Mouse (Mus musculus) monocyte, adult 2 months (primary cell): ENCODE results near the gene Tifab.
"Not testable (repeated sequence)": the region's sequence is repeated elsewhere in the genome, so short reads cannot be mapped to it uniquely, and the experiment has no call there.

Experiments
- DNase-seq, 2 experiments: peaks; one replicate each; pipeline ENCODE4 v3.0.0; 2022; ENCODE audit warnings: low spot score in 2 of 2, low read depth in 1 of 2

Gene Tifab

DNA sequence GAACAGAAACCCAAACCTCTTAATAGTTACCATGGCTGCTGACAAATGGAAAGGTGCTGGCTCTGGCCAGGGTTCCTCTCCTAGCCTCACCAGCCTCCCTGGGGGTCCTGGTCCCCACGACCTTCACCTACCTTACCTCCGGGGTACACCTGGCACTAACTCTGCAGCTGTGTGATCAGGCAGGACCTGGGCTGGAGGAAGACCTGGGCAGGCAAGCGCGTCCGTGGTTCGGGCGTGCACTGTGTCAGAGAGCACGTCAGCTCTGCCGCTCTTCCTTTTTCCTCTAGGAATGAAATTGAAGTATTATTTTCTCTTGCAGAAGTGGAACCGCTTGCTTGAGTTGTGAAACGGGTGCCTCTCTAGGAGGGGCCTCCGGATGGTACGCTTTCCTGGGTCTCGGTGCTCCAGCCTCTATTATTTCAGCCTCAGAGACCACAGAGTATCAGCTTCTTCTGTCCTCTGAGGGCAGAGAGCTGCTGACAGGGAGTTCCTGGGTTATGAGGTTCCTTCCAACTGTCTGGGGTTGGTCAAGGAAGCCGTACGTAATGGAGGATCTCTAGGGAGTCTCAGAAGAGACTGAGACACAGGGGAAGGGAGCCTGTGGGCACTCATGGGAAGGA lies at the start of gene Tifab:
Gene Tifab (minus strand): TSS at position 470 of the 620 bp plus-strand sequence.
- peak; percentile 57 to 64 for DNase-seq

DNA sequence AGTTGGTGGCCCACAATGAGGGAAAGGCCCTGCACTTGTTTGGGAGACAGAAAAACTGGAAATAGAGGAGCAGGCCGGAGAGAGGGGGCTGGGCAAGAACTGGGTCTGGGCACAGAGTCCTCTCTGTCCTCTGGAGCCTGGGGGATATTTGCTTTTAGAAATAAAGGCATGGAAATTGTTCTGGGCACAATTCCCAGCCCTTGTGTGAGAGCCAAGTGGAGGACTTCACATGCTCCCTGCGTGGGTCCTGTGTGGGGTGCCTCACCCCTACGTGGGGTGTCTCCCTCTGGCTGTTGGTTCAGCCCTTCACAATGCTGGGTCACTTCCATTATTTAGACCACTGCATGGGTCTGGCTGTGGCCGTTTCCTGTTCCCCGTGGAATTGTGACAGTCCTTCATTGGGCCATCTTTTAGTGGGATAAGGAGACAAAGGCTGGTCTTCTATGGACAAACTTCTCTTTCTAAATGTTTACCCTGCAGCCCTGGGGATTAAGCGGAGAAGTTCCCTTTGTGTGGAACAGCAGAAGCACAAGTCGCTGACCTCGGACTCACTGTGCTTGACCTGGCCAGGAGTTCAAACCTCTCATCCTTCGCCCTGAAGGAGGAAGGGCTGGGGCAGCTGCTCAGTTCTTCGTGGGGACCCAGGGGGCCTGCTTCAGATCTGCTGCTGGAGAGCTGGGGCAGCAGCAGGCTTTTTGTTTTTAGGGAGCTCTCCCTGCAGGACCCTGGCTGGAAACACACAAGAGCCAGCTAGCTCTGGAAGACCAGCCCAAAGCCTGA lies 47.7 kb upstream of the Tifab start:
- DNase-seq, result no peak

DNA sequence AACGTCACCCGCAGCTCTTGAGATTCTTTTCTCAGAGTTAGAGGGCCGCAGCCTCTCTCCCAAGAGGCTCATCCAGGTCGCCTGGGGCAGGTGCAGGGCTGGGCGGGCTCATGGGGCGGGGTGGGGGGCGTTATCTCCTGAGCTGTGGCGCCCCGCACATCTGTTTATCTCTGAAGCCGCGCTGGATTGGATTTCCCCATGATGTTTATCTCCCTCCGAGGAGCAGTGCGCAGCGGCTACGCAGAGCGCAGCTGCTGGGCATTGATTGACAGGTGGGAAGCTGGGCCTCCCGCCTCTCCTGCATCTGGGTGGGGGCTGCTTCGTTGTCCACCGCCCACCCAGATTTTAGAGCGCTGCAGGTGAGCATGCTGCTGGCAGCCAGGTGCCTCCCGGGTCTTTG lies 44.9 kb upstream of the Tifab start:
- no peak for DNase-seq

DNA sequence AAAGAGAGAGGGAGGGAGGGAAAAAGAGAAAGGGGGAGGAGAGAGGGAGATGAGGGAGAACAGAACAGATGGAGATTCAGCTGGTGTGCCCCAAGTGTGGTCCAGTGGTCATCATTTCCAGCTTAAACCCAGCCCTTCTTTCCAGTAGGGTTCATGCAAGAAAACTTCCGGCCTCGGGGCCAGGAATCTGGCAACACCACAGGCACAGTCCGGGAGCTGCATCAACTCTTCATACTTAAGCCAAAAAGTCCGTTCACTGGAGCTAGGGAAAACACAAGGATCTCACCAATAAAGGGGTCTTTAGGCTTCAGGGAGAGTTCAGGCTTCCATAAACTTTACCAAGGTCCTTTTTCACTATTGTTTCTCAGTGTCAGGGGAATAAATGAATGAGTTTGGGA lies 44.2 kb upstream of the Tifab start:
- no peak for DNase-seq

DNA sequence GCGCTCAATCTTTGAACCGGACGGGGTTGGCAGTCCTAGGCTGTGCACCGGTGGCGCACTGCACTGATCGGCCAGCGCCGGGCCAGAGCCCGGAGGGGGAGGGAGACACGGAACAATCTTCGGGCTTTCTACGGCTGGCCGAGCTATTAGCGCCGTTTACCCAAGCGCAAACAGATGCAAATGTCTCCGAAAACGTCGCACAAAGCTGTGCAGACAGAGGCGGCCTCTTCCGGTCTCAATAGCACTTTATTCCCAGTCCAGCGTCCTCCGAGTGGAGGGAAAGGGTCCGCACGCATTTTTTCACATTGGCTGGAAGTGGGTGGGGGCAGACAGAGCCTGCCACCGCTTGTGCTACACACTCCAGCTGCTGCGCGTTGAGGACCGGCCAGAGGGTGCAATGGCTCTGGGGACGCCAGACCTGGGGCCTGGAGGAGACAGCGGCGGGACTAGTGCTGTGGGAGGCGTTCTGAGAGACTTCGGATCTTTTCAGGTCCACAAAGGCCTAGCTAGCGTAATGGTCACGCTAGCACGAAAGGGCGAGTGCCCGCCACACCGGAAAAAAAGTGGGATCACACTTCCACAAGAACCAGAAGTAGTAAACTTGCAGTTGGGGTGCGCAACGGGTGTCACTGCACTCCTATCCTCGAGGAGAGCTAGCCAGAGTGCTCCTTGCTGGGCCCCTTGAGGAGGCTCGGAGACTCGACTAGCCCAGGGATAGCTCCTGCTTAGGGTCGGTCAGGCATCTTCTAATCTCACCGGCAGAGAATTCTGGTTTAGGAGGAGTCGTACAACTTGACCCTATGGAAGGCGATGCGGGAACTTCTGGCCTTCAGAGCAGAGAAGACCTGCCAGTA lies 43.5 kb upstream of the Tifab start:
- DNase-seq, result no peak

DNA sequence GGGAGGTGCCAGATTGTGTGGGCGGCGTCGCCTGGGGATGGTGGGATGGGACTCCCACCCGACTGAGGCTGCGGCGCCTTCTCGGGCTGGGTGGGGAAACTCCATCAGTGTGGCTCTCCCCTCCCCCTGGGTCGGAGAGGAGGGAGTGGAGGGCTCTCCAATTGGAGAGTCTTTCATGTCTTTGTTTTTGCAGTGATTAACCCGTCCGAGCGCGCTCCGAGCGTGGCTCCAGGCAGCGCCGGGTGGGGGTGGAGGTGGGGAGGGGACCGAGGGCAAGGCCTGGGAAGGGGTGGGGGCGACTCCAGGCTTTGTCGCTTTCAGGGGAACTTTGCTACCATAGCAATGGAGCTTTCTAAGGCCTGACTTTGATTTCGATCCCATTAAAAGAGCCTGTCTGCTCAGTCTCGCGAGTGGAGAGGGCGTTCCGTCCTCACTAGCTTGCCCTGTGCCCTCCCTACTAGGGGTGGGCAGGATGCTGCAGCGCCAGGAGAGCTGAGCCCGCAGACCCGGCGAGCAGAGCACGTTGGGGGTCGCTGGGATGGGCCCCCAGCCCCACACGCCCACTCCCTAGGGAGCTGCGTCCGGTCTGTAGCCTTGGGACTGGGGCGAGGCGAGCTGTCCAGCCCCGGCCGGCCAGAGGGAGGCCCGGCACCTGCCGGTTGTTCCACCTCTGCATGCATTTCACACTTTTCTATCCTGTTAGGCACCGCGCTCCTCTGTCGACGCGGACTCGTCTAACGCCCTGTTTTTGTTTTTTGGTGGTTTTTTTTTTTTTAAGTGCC lies 42.6 kb upstream of the Tifab start:
- no peak for DNase-seq

DNA sequence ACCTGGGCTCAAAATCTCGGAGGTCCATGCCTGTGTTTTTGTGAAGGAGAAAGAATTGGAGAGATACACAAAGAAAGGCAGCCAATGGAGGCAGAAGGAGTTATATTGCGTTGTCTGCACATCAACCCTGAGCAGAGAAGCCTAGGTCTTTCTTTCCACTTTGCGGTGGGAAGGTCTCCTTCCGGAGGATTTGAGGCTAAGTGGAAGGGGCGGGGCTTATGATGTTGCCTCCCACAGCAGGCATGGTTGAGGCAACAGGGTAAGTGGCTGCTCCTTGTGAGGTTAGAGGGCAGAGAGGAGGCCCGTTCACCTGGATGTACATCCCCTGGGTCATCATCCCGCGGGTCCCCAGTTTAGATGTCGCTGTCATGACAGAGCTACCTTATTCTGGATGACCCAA lies 40.6 kb upstream of the Tifab start:
- DNase-seq, result no peak

DNA sequence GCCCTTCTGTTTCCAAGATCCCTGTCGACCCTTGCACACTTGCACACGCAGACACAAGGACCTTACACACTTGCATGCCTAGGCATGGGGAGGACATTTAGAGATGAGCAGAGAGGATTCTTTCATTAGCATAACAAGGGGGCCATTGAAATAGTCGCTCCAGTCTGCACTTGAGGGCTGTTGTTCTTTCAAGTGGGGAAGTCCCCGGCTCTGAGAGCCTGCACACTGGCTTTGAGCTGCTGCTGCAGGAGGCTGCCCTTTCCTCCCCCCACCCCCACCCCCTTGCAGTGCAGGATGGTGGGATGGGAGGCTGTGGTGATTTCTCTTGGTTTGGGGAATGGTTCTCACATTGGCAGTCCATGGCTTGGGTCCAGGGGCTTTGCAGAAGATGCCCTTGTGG lies 37.4 kb upstream of the Tifab start:
- no peak for DNase-seq

DNA sequence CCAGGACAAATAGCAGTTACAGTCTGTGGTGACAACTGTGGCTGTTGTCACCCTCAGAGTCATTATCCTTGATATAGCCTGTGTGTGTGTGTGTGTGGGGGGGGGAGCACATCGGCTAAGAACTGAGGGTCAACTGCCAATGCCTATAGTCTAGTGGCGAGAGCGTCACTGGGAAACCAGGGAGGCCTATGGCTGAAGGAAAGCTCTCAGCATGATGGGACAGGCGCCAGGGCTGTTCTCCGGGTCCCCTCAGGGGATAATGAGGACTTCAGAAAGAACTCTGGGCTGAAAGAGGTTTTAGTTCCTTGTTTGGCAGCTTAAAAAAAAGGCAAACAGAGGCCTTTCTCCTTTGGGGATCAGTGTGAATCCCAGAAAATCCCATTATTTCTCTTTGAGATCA lies 35.9 kb upstream of the Tifab start:
- no peak for DNase-seq

DNA sequence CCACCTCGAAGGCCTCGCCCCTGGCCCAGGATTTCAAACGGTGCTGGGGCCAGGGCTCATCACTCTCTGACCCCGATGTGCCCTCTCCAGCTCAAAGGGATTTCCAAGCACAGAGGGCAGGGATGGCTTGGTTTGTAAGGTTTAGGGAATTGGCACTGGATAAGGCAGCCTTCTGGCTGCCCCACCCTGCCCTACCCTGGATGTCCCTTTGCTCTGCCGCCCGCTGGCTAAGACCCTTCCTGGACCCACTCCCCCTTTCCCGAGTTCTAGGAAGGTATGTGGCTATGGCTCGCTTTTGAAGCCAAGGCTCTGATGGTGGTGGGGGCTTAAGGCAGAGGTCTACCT lies 30.4 kb upstream of the Tifab start:
- no peak for DNase-seq

DNA sequence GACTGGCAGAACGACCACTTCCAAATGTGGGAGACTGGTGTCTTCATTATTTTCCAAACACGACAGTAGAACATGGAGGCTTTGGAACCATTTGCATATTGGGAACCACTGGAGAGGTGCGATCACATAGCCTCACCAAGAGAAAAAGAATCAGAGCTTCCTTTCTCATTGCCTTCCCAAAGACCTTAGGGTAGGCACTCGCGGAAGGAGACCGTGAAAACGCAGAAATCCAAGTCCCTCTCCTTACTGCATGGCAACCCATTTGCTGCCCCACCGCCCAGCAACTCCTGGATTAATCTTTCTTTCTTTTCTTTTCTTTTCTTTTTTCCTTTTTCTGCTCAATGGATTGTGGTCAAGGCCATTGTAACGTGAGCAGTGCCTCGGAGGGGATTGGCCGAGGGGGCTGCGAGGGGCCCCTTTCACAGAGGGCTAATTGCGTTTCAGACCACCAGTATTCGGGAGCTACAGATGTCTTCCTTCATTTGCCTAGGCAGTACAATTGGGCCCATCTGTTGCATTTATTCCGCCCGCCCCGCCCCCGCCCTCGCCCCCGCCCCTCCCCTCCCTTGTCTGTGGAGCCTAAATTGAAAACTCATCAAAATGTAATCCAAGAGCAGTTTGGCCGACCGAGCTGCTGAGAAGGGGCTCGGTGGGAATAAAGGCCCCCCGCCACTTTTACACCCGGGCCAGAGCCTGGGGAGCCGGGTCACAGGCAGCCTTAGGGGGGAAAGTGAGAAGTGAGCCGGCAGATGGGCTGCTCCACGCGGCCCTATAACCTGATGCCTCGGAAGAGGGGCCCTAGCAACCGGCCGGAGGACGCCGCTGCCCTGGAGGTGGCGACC lies 29.8 kb upstream of the Tifab start:
- DNase-seq, result no peak

DNA sequence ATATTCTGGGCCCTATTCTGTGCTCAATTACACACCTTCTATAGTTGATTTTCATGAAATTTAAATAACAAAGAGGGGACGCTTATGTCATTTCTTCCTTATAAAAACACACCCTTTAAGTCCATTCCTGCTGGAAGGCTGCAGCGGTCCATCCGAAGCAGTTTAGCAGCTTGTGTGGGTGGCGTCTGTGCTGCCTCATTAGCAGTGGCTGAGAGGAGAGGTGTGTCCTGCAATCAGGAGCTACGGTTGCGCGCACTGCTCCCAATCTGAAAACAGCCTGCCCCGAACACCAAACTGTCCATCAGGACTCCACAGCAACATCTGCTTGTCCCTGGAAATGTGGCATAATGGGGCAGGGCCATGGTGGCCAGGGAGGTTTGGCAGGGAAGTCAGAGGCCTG lies 20.8 kb upstream of the Tifab start:
- DNase-seq, result no peak

DNA sequence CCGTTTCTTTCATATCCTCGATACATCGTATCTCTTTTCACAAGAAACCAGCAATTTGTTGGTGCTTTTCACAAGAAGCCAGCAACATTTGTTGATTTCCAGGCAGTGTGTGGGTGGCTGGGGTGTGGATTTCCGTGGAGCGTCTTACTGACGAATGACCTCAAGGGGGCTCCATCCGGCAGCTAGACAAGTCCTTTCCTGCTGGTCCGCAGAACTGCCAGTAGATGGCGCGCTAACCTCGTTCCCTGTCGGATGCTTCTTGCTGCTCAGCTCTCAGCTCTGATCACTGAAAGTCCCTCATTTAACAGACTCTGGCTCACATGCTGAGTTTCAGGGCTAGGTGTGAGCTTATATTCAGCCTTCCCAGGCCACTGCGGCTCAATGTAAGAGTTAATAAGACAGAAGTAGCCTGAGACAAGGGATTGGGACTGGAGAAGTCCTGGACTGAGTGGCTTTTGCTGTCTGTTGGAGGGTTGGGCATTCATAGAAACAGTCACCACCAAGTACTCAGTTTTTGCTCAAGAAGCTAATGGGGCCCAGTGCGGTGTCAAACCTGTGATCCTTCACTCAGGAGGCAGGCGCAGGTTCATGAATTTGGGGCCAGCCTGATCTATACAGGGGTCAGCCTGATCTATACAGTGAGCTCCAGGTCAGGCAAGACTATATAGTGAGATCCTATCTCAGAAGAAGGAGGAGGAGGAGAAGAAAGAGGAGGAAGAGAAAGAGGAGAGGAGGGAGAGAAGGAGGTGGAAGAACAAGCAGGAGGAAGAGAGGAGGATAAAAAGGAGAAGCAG lies 19.0 kb upstream of the Tifab start:
- DNase-seq, result peak; percentile 66 to 79

DNA sequence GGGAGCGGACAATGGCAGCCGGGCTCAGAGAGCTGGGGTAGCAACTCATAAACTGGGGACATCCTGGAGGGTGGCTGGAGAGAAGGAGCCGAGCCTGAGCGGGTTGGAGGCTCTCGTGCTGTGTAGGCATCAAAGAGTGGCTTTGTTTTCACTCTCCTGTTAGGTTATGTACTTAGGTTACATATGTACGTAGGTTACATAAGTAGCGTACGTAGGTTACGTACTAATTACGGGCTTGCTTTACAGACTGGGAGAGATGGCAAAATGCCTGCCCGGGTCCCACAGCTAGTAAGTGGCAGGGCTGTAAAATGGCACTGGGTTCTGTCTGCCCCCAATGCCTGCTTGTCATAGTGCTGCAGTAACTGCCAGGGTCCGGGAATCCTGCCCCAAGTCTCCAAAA lies 18.3 kb upstream of the Tifab start:
- no peak for DNase-seq

DNA sequence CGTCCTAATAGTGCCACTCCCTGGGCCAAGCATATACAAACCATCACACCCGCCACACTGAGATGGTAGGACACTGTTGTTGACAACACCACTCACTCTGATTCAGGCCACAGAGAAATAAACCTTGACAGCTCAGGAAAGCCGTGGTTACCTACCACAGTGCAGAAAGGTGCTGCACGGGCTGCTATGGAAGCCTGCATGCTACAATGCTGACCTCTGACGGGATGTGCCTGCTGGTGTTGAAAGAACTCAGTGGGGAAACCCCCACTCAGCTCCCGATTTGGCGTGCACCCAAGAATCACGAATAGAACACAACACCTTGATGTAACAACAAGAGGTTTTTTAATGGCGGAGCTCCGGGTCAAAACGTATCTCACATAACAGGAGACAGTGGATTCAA lies 17.1 kb upstream of the Tifab start:
- DNase-seq, result not testable (repeated sequence)

DNA sequence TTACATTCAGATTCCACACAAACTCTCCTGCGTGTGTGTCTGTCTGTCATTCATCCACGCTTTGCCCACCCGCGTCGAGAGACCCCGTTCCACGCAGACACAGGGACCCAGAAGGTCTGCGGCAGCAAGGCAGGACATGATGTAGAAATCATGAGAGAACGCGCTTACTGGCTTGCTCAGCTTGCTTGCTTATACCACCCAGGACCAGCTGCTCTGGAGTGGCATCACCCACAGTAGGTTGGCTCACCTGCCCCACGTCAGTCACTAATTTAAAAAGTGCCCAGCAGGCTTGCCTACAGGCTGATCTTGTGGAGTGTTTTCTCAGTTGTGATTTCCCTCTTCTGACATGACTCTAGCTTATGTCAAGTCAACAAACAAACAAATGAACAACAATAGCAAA lies 15.5 kb upstream of the Tifab start:
- DNase-seq, result not testable (repeated sequence)

DNA sequence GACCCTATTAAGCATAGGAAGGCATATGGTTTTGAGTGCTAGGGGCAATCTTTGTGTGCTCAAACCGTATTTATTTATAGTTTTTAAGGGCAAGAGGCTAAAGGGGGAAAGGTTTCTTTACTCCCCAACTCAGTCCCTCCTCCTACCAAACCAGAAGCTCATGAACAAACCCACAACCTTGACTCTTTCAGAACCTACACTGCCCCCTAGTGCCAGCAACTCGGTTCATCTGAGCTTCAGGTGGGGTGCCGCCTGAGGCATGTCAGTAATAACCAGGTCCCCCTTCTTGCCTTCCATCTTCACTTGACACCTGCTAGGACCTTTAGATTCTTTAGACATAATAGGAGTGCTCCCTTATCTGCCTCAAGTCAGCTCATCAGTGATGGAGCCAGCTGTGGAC lies 12.5 kb upstream of the Tifab start:
- peak in 1 of 2 experiments; percentile 45 for DNase-seq

DNA sequence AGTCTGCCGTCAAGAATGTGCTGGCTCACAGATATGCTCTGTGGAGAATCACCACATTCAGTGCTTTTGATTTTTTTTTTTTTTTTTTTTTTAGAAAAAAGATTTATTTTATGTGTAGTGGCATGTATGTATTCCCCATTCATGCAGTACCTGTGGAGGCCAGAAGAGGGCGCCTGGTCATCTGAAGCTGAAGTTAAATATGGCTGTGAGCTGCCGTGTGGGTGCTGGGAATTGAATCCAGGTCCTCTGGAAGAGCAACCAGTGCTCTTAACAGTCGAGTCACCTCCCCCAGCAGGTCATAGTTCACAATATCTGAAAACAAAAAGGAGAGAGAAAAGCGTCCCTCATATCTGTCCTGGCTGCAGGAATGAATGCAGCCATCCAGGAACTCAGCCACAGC lies 11.0 kb upstream of the Tifab start:
- DNase-seq, result no peak

DNA sequence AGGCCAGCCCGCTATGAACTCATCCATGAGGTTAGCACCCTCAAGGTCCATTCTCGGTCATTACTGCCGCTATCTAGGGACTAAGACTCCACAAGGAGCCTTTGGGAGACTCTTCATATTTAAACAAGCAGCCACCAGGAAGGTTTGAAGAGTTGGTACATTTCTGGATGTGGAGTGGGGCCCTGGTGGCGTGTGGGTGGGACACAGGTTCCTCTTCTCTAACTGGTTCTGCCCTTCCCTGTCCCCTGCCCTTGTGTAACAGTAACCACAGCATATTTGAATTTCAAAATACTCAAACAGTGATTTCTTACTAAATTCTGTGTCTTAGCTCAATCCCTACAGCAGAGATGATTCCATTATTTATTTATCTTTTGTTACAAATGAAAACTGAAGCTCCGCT lies 5.0 kb upstream of the Tifab start:
- DNase-seq, result peak; percentile 25 to 52

DNA sequence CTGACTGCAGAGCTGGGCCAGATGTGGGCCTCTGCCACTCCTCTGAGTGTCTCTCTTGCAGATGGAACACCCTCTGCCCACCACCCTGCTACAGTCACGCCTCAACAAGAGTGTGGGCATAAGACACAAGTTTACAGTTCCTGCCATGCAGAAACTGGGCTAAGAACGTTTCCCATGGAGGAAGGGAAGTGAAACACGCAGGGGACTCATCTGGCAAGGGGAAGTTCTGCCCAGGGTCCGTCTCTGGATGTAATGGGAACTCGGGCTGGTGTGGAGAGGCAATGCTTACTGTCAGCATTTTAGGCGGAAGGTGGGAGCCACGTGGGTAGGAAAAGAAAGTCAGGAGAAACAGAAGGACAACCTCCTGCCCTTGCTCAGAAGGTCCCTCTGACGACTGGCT lies 2.7 kb upstream of the Tifab start:
- peak; percentile 75 to 77 for DNase-seq
